Mouse (Mus musculus) C2C12 (cell line): ENCODE data around the gene Plekhm2. TPM values are rescaled to one million over a fixed set of nuclear protein-coding genes. Genes with fewer than 3 reads are reported as not detected.

ENCODE experiments used
- H3K27me3 ChIP-seq: one replicate; pipeline ENCODE4 v1.6.1; 2011; ENCODE audit not compliant: control insufficient read depth, insufficient read depth, insufficient read length
- H3K36me3 ChIP-seq: one replicate; pipeline ENCODE4 v1.6.1; 2011; ENCODE audit not compliant: control insufficient read depth, insufficient read depth
- H3K4me3 ChIP-seq: one replicate; pipeline ENCODE4 v1.5.1; 2011; ENCODE audit warnings: mild to moderate bottlenecking, control low read depth; ENCODE audit not compliant: poor library complexity, insufficient read depth, severe bottlenecking
- H3K79me2 ChIP-seq: one replicate; pipeline ENCODE4 v1.6.1; 2011; ENCODE audit not compliant: control insufficient read depth, insufficient read depth
- H3K79me3 ChIP-seq: one replicate; pipeline ENCODE4 v1.6.1; 2011; ENCODE audit warnings: low read depth, control low read depth
- H3ac ChIP-seq: one replicate; pipeline ENCODE3; 2011; ENCODE audit warnings: low read depth; ENCODE audit not compliant: control insufficient read depth, insufficient read length
- CEBPB ChIP-seq: IDR thresholded peaks from one replicate; pipeline ENCODE4 v1.6.1; 2011; ENCODE audit warnings: low read depth, mild to moderate bottlenecking, control low read depth, moderate library complexity
- CTCF ChIP-seq: IDR thresholded peaks from one replicate; pipeline ENCODE4 v1.5.1; 2011; ENCODE audit not compliant: control insufficient read depth, insufficient read depth, insufficient read length
- FOSL1 ChIP-seq: IDR thresholded peaks from one replicate; pipeline ENCODE4 v1.8.0; 2011; ENCODE audit warnings: mild to moderate bottlenecking, low read length; ENCODE audit not compliant: poor library complexity, insufficient read depth, severe bottlenecking
- MAX ChIP-seq: IDR thresholded peaks from one replicate; pipeline ENCODE4 v1.6.1; 2011; ENCODE audit warnings: mild to moderate bottlenecking, control low read depth
- MYOD1 ChIP-seq: IDR thresholded peaks from one replicate; pipeline ENCODE4 v1.6.1; 2011; ENCODE audit warnings: low read depth; ENCODE audit not compliant: control insufficient read depth, insufficient read length
- MYOG ChIP-seq: IDR thresholded peaks from one replicate; pipeline ENCODE4 v1.6.1; 2011; ENCODE audit not compliant: control insufficient read depth, insufficient read length; ENCODE audit errors: extremely low read depth
- USF1 ChIP-seq: IDR thresholded peaks from one replicate; pipeline ENCODE4 v1.6.1; 2011; ENCODE audit warnings: low read depth, mild to moderate bottlenecking, control low read depth, moderate library complexity
- polyA plus RNA-seq: library from polyadenylated mRNA; unstranded; fragments of >200 nt; fragmentation: generic; extraction: Trizol; gene quantifications from one replicate; pipeline ENCODE4 v1.2.1, GENCODE M21; 2012; ENCODE audit warnings: missing spikeins

Gene Plekhm2
- polyA plus RNA-seq, 1 experiment, result 13.1 TPM

GRCm38 (mm10) chr4:141599251-141600141 is 65.2 kb downstream of the Plekhm2 start:
- H3K79me3 ChIP-seq, result peaks cover 27% of the 10 kb centered on the region
- H3K79me2 ChIP-seq, result peaks cover 40% of the 10 kb centered on the region
- peaks cover 10% of the 10 kb centered on the region for H3K36me3 ChIP-seq
- peak overlapping the region; percentile 72 for H3K4me3 ChIP-seq
- no peaks in the 10 kb centered on the region for H3K27me3 ChIP-seq
- H3ac ChIP-seq, result peak overlapping the region; percentile 79
- TF ChIP-seq MYOG (no peak), USF1 (no peak), CEBPB (no peak), MAX (no peak), CTCF (no peak), MYOD1 (no peak), FOSL1 (no peak)

GRCm38 (mm10) chr4:141598894-141599250 is 65.8 kb downstream of the Plekhm2 start:
- Histone ChIP-seq H3K79me2 (peaks cover 46% of the 10 kb centered on the region), H3ac (peak overlapping the region; percentile 79), H3K79me3 (peaks cover 29% of the 10 kb centered on the region), H3K4me3 (peak overlapping the region; percentile 72), H3K27me3 (no peaks in the 10 kb centered on the region), H3K36me3 (peaks cover 16% of the 10 kb centered on the region)
- no peak for TF ChIP-seq CTCF
- TF ChIP-seq CEBPB, result no peak
- TF ChIP-seq FOSL1, result no peak

- Histone ChIP-seq H3K79me3 (peaks cover 29% of the 10 kb centered on the region), H3K4me3 (peak overlapping the region; percentile 72), H3K27me3 (no peaks in the 10 kb centered on the region), H3K79me2 (peaks cover 47% of the 10 kb centered on the region), H3K36me3 (peaks cover 18% of the 10 kb centered on the region), H3ac (peak overlapping the region; percentile 79)
- TF ChIP-seq MYOD1 (no peak), CTCF (no peak), FOSL1 (no peak), MYOG (no peak), MAX (no peak)
Measured at GRCm38 (mm10) chr4:141598199-141598893, 66.4 kb downstream of the Plekhm2 start.

- H3K79me3 ChIP-seq, result peaks cover 29% of the 10 kb centered on the region
Measured at GRCm38 (mm10) chr4:141596700-141597328, 67.9 kb downstream of the Plekhm2 start.

GRCm38 (mm10) chr4:141595605-141596268 is 69.0 kb downstream of the Plekhm2 start:
- Histone ChIP-seq H3K79me2 (peaks cover 47% of the 10 kb centered on the region), H3K36me3 (peaks cover 39% of the 10 kb centered on the region), H3K79me3 (peaks cover 29% of the 10 kb centered on the region), H3ac (no peak overlapping the region), H3K4me3 (no peak overlapping the region), H3K27me3 (no peaks in the 10 kb centered on the region)
- TF ChIP-seq MAX, result no peak
- no peak for TF ChIP-seq MYOD1
- no peak for TF ChIP-seq CEBPB
- no peak for TF ChIP-seq FOSL1
- TF ChIP-seq MYOG, result no peak
- TF ChIP-seq CTCF, result no peak
- TF ChIP-seq USF1, result no peak

More at GRCm38 (mm10) chr4:141596700-141597328, 67.9 kb downstream of the Plekhm2 start:
- Histone ChIP-seq H3K27me3 (no peaks in the 10 kb centered on the region), H3ac (no peak overlapping the region), H3K4me3 (no peak overlapping the region), H3K79me2 (peaks cover 47% of the 10 kb centered on the region), H3K36me3 (peaks cover 32% of the 10 kb centered on the region)
- TF ChIP-seq CEBPB, result no peak
- no peak for TF ChIP-seq MYOG
- TF ChIP-seq FOSL1, result no peak
- TF ChIP-seq MYOD1, result no peak
- TF ChIP-seq MAX, result no peak

GRCm38 (mm10) chr4:141595138-141595537 is 69.6 kb downstream of the Plekhm2 start:
- no peak overlapping the region for H3K4me3 ChIP-seq
- no peak overlapping the region for H3ac ChIP-seq
- H3K27me3 ChIP-seq, result no peaks in the 10 kb centered on the region
- H3K79me2 ChIP-seq, result peaks cover 47% of the 10 kb centered on the region
- H3K36me3 ChIP-seq, result peaks cover 41% of the 10 kb centered on the region
- H3K79me3 ChIP-seq, result peaks cover 29% of the 10 kb centered on the region
- no peak for TF ChIP-seq MYOD1
- TF ChIP-seq CEBPB, result no peak
